Mouse (Mus musculus) heart, adult 9 months (tissue): ENCODE data around the gene Lrig1.

Experiments used
- DNase-seq, 2 experiments: peaks; one replicate each; pipeline ENCODE4 v3.0.0; 2022; ENCODE audit warnings: low spot score in 2 of 2

Lrig1 gene

GRCm38 (mm10) chr6:94698509-94699172, 1.3 kb downstream of the Lrig1 start:
- no peak for DNase-seq

GRCm38 (mm10) chr6:94697423-94697822, 2.5 kb downstream of the Lrig1 start:
- no peak for DNase-seq

- no peak for DNase-seq
These were observed 3.5 kb downstream of the Lrig1 start for GRCm38 (mm10) chr6:94696182-94697080.

- DNase-seq = peak in 1 of 2 experiments; percentile 44
These were observed 4.6 kb downstream of the Lrig1 start for GRCm38 (mm10) chr6:94695121-94695930.

GRCm38 (mm10) chr6:94694481-94694880, 5.5 kb downstream of the Lrig1 start:
- DNase-seq = no peak

GRCm38 (mm10) chr6:94693091-94693490, 6.9 kb downstream of the Lrig1 start:
- no peak for DNase-seq

GRCm38 (mm10) chr6:94692003-94692402, 8.0 kb downstream of the Lrig1 start:
- DNase-seq = no peak

GRCm38 (mm10) chr6:94690247-94690646, 9.7 kb downstream of the Lrig1 start:
- no peak for DNase-seq

- peak; percentile 58 to 68 for DNase-seq
These were observed 11.2 kb downstream of the Lrig1 start for GRCm38 (mm10) chr6:94688722-94689121.

- no peak for DNase-seq
These were observed 13.9 kb downstream of the Lrig1 start for GRCm38 (mm10) chr6:94686048-94686447.

- no peak for DNase-seq
These were observed 14.3 kb downstream of the Lrig1 start for GRCm38 (mm10) chr6:94685611-94686010.

- DNase-seq = peak in 1 of 2 experiments; percentile 46
These were observed 15.0 kb downstream of the Lrig1 start for GRCm38 (mm10) chr6:94684844-94685557.

- DNase-seq = no peak
These were observed 16.3 kb downstream of the Lrig1 start for GRCm38 (mm10) chr6:94683701-94684100.

GRCm38 (mm10) chr6:94682270-94682618, 17.7 kb downstream of the Lrig1 start:
- no peak for DNase-seq

GRCm38 (mm10) chr6:94681446-94682269, 18.3 kb downstream of the Lrig1 start:
- no peak for DNase-seq

- no peak for DNase-seq
These were observed 19.1 kb downstream of the Lrig1 start for GRCm38 (mm10) chr6:94680760-94681445.

GRCm38 (mm10) chr6:94679249-94679648, 20.7 kb downstream of the Lrig1 start:
- DNase-seq = no peak

GRCm38 (mm10) chr6:94678377-94679164, 21.4 kb downstream of the Lrig1 start:
- DNase-seq = no peak

- DNase-seq = no peak
These were observed 22.5 kb downstream of the Lrig1 start for GRCm38 (mm10) chr6:94677448-94677847.
